Comparison of ENCODE assay signal across 8 mouse cellular contexts in genomic region chr6:65765057-65765456, GRCm38 (mm10). TPM values are rescaled to one million over a fixed set of nuclear protein-coding genes. Genes with fewer than 3 reads are reported as not detected.
DNase-seq lines count a peak whose midpoint lies in the region; ATAC-seq and TF ChIP-seq lines count a peak whose summit lies in the region.

No protein-coding gene starts in this region.

- peak overlapping the region; percentile 33 for H3K4me3 ChIP-seq in lung, adult 2 months (replicated peaks; ENCODE audit: extremely low read depth, low read depth, low read length)
- peak overlapping the region; percentile 13; the same call in 1 of the 2 replicates for H3K4me3 ChIP-seq in heart, postnatal 0 days (ENCODE audit: low read depth, low read length)
- H3K4me3 ChIP-seq in neural tube, embryonic 12.5 days: no peak overlapping the region

- H3K36me3 ChIP-seq in heart, postnatal 0 days (replicated peaks; ENCODE audit: control insufficient read depth, insufficient read depth, low read length): no peaks in the 10 kb centered on the region
- H3K36me3 ChIP-seq in neural tube, embryonic 12.5 days: no peaks in the 10 kb centered on the region

- WGBS in lung, adult 2 months: 11% methylated on average over 8 of the region's 8 CpGs
- 17% methylated on average over 8 of the region's 8 CpGs for WGBS in heart, postnatal 0 days
- 4% methylated on average over 8 of the region's 8 CpGs for WGBS in neural tube, embryonic 12.5 days

- TF ChIP-seq CTCF in lung, adult 2 months (IDR thresholded peaks at IDR 0.05; ENCODE audit: insufficient read depth, low read length): no peak
- TF ChIP-seq CTCF in heart, postnatal 0 days (IDR thresholded peaks at IDR 0.05; ENCODE audit: low read depth): no peak

- no peak for TF ChIP-seq EP300 in heart, postnatal 0 days (IDR thresholded peaks at IDR 0.05; ENCODE audit: low read depth)

- no peak for DNase-seq in lung, adult 2 months
- DNase-seq in lung, postnatal 25 days (ENCODE audit: low spot score): no peak
- no peak for DNase-seq in heart, postnatal 0 days (ENCODE audit: low spot score)
- peak; percentile 55 for DNase-seq in kidney, postnatal 14 days
- DNase-seq in urinary bladder, adult 2 months (ENCODE audit: low spot score): no peak
- no peak for DNase-seq in cerebellum, adult 18-20 months

- H3K9me3 ChIP-seq in heart, postnatal 0 days (replicated peaks; ENCODE audit: control insufficient read depth, low read length): no peaks in the 10 kb centered on the region
- H3K9me3 ChIP-seq in neural tube, embryonic 12.5 days: no peaks in the 10 kb centered on the region

- H3K4me2 ChIP-seq in heart, postnatal 0 days (ENCODE audit: low read depth, low read length): peak overlapping the region; percentile 48
- H3K4me2 ChIP-seq in neural tube, embryonic 12.5 days (replicated peaks): peak overlapping the region; percentile 39

- no peaks in the 10 kb centered on the region for H3K27me3 ChIP-seq in heart, postnatal 0 days (ENCODE audit: control insufficient read depth, insufficient read depth, low read length)
- H3K27me3 ChIP-seq in neural tube, embryonic 12.5 days (replicated peaks): no peaks in the 10 kb centered on the region

- no peak overlapping the region; the same call in 1 of the 2 replicates for H3K9ac ChIP-seq in heart, postnatal 0 days (replicated peaks; ENCODE audit: low read depth, low read length)
- no peak overlapping the region for H3K9ac ChIP-seq in neural tube, embryonic 12.5 days

- peak overlapping the region; percentile 23; the same call in 1 of the 2 replicates for H3K27ac ChIP-seq in heart, postnatal 0 days (ENCODE audit: low read depth)
- no peak overlapping the region for H3K27ac ChIP-seq in neural tube, embryonic 12.5 days

- no peaks in the 10 kb centered on the region for H3K4me1 ChIP-seq in lung, adult 2 months (ENCODE audit: control insufficient read depth, insufficient read depth, low read length)
- H3K4me1 ChIP-seq in heart, postnatal 0 days (ENCODE audit: control insufficient read depth, insufficient read depth): 0 out of 2 replicates have a peak, but pooled peaks cover 6% of the 10 kb centered on the region
- H3K4me1 ChIP-seq in neural tube, embryonic 12.5 days: peaks cover 8% of the 10 kb centered on the region; the same call in 1 of the 2 replicates

- no peak for TF ChIP-seq POLR2A in lung, adult 2 months (IDR thresholded peaks at IDR 0.05; ENCODE audit: borderline replicate concordance, extremely low read depth, low read depth, low read length)

- ATAC-seq in common myeloid progenitor, adult 5-6 weeks (replicated peaks; ENCODE audit: low read depth, poor library complexity, severe bottlenecking): peak; percentile 97
- ATAC-seq in heart, postnatal 0 days (ENCODE audit: insufficient read depth, low read depth): no peak
- peak; percentile 89 for ATAC-seq in neural tube, embryonic 12.5 days (ENCODE audit: low FRiP score, low read depth)

RNA-seq across cellular contexts. Expression of gene Prdm5, which starts 13.7 kb away (rescaled TPM):
- polyA plus RNA-seq in lung, adult 2 months (2012; rRNA removed): 1.2 and 2.2 TPM in 2 replicates
- total RNA-seq in common myeloid progenitor, adult 5-6 weeks (2017): 22.1 and 27.0 TPM in 2 replicates
- total RNA-seq in heart, postnatal 0 days (2014; rRNA removed; ENCODE audit: low replicate concordance): 8.5 and 14.3 TPM in 2 replicates
- polyA plus RNA-seq in heart, postnatal 0 days (2015; fragmentation: Nextera tagmentation; extraction: Ambion mirVana): 12.5 and 12.6 TPM in 2 replicates
- polyA plus RNA-seq in neural tube, embryonic 12.5 days (2016; fragmentation: Nextera tagmentation; extraction: Ambion mirVana): 11.1 and 12.1 TPM in 2 replicates
- polyA plus RNA-seq in urinary bladder, adult 2 months (2012; rRNA removed): 12.0 and 12.4 TPM in 2 replicates
